Mouse (Mus musculus) kidney, adult 2 months (tissue): ENCODE data around the gene Gm960. TPM values are rescaled to one million over a fixed set of nuclear protein-coding genes. Genes with fewer than 3 reads are reported as not detected.

ENCODE experiments used
- DNase-seq: peaks from one replicate; pipeline ENCODE4 v3.0.0; 2021
- H3K27ac ChIP-seq: fragments of 200-500 bp; 2 replicates; pipeline ENCODE4 v1.5.1; 2012; ENCODE audit warnings: low read depth, low read length, control low read depth, inconsistent platforms; ENCODE audit not compliant: insufficient read depth
- H3K27me3 ChIP-seq: fragments of 200-500 bp; replicated peaks from 2 replicates; pipeline ENCODE4 v1.6.1; 2012; ENCODE audit warnings: mild to moderate bottlenecking, moderate library complexity, low read length, inconsistent platforms; ENCODE audit not compliant: control insufficient read depth, insufficient read depth
- H3K36me3 ChIP-seq: fragments of 200-500 bp; 2 replicates; pipeline ENCODE4 v1.6.1; 2012; ENCODE audit warnings: mild to moderate bottlenecking, moderate library complexity, low read length, inconsistent platforms; ENCODE audit not compliant: control insufficient read depth, insufficient read depth
- H3K4me1 ChIP-seq: fragments of 200-500 bp; 2 replicates; pipeline ENCODE4 v1.6.1; 2011; ENCODE audit warnings: low read length; ENCODE audit not compliant: control insufficient read depth, insufficient read depth
- H3K4me3 ChIP-seq: fragments of 200-500 bp; 2 replicates; pipeline ENCODE4 v1.5.1; 2011; ENCODE audit warnings: mild to moderate bottlenecking, low read depth, low read length, control low read depth; ENCODE audit not compliant: insufficient read depth
- CTCF ChIP-seq: fragments of 200-500 bp; conservative IDR thresholded peaks from 2 replicates; pipeline ENCODE4 v1.5.1; 2011; ENCODE audit warnings: low read depth, mild to moderate bottlenecking, control low read depth, low read length, moderate library complexity, mixed read lengths; ENCODE audit not compliant: insufficient read depth, insufficient read length
- POLR2A ChIP-seq: fragments of 200-500 bp; IDR thresholded peaks from one replicate; pipeline ENCODE4 v1.6.1; 2011; ENCODE audit warnings: low read depth, low read length, control low read depth
- WGBS: fragments of 180-500 bp; shearing (Covaris S2); methylation state at CpG from one replicate; pipeline ENCODE4 v1.1.7; 2018; 5-methylcytosine and 5-hydroxymethylcytosine counted together
- polyA plus RNA-seq: library from polyadenylated mRNA; depleted of rRNA; stranded (reverse); fragments of >200 nt; gene quantifications from 2 replicates; pipeline ENCODE4 v1.2.3, GENCODE M21; 2012

The Gm960 gene
- polyA plus RNA-seq, 1 experiment, result 1.1 TPM

GRCm38 (mm10) chr19:4616546-4616945 lies 81.9 kb downstream of the Gm960 start:
- no peak overlapping the region for H3K27ac ChIP-seq
- no peak for TF ChIP-seq POLR2A
- no peak for TF ChIP-seq CTCF
- 53% methylated on average over 4 of the region's 4 CpGs for WGBS
- DNase-seq, result no peak
- no peak overlapping the region for H3K4me3 ChIP-seq
- no peaks in the 10 kb centered on the region for H3K4me1 ChIP-seq
- H3K36me3 ChIP-seq, result no peaks in the 10 kb centered on the region
- no peaks in the 10 kb centered on the region for H3K27me3 ChIP-seq

- WGBS, result 16% methylated on average over 87 of the region's 87 CpGs
- peak within 1 kb of the TSS; percentile 18; the same call in 1 of the 2 replicates for H3K27ac ChIP-seq
- no peaks in the 10 kb centered on the region for H3K36me3 ChIP-seq
- peak; percentile 85 for DNase-seq
- TF ChIP-seq POLR2A (no peak), CTCF (no peak)
- no peaks in the 10 kb centered on the region for H3K27me3 ChIP-seq
- H3K4me1 ChIP-seq, result no peaks in the 10 kb centered on the region
- H3K4me3 ChIP-seq, result peak within 1 kb of the TSS; percentile 67
These were observed 83.0 kb downstream of the Gm960 start, which contains the start of gene Lrfn4 for GRCm38 (mm10) chr19:4615151-4616093. Gene Lrfn4, minus strand, starts transcription at chr19:4615667.

DNA sequence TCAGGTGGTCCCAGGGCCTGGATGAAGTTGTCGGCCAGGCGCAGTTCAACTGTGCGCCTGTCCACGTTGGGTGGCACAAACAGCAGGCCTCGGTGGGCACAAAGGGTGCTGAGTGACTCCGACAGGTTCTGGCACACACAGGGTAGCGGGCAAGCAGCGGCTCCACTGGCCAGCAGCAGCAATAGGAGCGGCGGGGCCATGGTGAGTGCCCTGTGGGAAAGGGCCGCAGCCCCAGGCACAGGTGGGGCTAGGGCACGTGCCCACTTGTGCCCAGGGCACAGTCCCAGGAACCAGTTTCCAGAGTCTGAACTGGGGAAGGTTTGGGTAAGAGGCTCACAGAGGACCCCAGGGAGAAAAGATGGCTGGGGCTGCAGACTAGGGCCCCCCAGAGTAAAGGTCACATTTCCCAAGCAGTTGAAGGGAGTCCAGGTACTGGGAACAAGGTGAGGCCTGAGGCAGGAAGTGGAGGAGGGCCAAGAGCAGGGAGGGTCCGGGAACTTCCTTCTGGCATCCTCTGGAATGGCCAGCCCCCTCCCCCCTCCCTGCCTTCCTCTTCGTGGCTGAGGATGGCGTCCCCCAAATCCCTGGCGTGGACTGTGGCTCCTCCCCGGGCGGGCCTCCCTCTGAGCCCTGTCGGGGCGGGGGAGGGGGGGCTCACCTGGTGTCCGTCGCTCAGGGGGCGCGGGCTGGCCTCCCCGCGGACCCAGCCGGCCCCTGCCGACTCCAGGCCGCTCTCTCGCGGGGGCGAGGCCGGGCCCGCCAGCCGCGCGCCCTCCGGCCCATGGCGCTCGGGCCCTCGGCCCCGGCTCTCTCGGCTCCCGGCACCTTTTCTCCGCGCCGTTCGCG lies 83.9 kb downstream of the Gm960 start:
- H3K27me3 ChIP-seq, result no peaks in the 10 kb centered on the region
- DNase-seq, result no peak
- H3K4me3 ChIP-seq, result peak overlapping the region; percentile 67
- 33% methylated on average over 49 of the region's 49 CpGs for WGBS
- no peak for TF ChIP-seq CTCF
- TF ChIP-seq POLR2A, result no peak
- H3K27ac ChIP-seq, result no peak overlapping the region
- H3K36me3 ChIP-seq, result no peaks in the 10 kb centered on the region
- H3K4me1 ChIP-seq, result no peaks in the 10 kb centered on the region

GRCm38 (mm10) chr19:4613464-4614304 lies 84.8 kb downstream of the Gm960 start:
- no peak for TF ChIP-seq CTCF
- no peak for TF ChIP-seq POLR2A
- no peak for DNase-seq
- no peaks in the 10 kb centered on the region for H3K36me3 ChIP-seq
- no peak overlapping the region for H3K4me3 ChIP-seq
- H3K4me1 ChIP-seq, result no peaks in the 10 kb centered on the region
- H3K27me3 ChIP-seq, result no peaks in the 10 kb centered on the region
- WGBS, result 79% methylated on average over 33 of the region's 33 CpGs
- H3K27ac ChIP-seq, result no peak overlapping the region

GRCm38 (mm10) chr19:4612181-4612961 lies 86.1 kb downstream of the Gm960 start:
- TF ChIP-seq POLR2A (no peak), CTCF (no peak)

GRCm38 (mm10) chr19:4610109-4610508 lies 88.4 kb downstream of the Gm960 start:
- WGBS, result 59% methylated on average over 4 of the region's 4 CpGs
- Histone ChIP-seq H3K27me3 (no peaks in the 10 kb centered on the region), H3K36me3 (no peaks in the 10 kb centered on the region), H3K4me1 (no peaks in the 10 kb centered on the region), H3K4me3 (no peak overlapping the region), H3K27ac (no peak overlapping the region)
- DNase-seq, result no peak
- TF ChIP-seq POLR2A (no peak), CTCF (no peak)

More at GRCm38 (mm10) chr19:4612181-4612961, 86.1 kb downstream of the Gm960 start:
- H3K4me3 ChIP-seq, result no peak overlapping the region
- WGBS, result 90% methylated on average over 19 of the region's 19 CpGs
- H3K36me3 ChIP-seq, result no peaks in the 10 kb centered on the region
- DNase-seq, result no peak
- no peaks in the 10 kb centered on the region for H3K27me3 ChIP-seq
- no peak overlapping the region for H3K27ac ChIP-seq
- no peaks in the 10 kb centered on the region for H3K4me1 ChIP-seq
